Comparison of ENCODE assay signal across 21 mouse cellular contexts in the genomic region with DNA sequence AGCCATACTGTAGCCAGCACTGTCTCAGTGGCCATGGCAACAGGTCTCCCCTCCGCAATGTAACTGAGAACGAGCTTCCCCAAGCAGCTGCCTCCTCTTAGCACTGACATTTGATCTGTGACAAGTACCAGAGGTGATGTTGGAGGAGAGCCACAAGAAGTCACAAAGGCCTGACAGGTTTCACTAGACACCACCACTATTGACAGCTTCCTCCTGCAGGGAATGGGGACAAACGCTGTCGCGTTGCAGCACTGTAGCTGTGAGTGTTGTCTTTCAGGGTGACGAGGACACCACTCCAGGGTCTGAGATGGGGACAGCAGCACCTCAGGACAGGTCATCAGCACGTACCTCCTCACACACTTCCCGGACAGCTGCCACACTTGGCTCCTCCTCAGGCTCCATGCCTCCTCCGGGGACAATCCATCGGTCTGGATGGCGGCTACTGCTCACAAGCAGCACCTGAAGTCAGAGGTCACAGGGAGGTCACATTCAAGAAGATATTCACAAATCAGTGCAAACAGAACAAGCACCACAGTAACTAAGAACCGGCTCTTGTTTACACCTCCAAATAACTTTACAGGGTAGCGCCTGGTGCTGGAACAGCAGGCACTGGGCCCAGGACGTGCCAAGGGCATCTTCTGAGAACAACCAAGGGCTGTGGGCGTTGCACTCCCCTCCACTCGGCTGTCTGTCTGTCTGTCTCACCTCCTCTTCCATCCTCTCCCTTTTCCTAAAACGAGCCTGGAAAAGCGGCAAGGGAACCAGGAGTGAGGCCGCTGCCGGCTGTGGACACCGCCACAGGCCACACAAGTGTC. TPM values are rescaled to one million over a fixed set of nuclear protein-coding genes. Genes with fewer than 3 reads are reported as not detected.
DNase-seq lines count a peak whose midpoint lies in the region; ATAC-seq and TF ChIP-seq lines count a peak whose summit lies in the region.
"Had no signal": no experiment of that assay in that cellular context is flagged by ENCODE, and none has a peak within 500 bp of the region (broad histone marks: within the 10 kb centered on the region; RNA-seq: fewer than 3 reads in every experiment).

No protein-coding gene starts in this region.

- no peaks in the 10 kb centered on the region for H3K9me3 ChIP-seq in limb, embryonic 13.5 days
- H3K9me3 ChIP-seq in limb, embryonic 10.5 days (replicated peaks) = no peaks in the 10 kb centered on the region
- H3K9me3 ChIP-seq in embryonic facial prominence, embryonic 13.5 days = no peaks in the 10 kb centered on the region
- H3K9me3 ChIP-seq in heart, embryonic 16.5 days (replicated peaks; ENCODE audit: control insufficient read depth, low read length) = no peaks in the 10 kb centered on the region
- H3K9me3 ChIP-seq: forebrain, embryonic 12.5 days; stomach, embryonic 15.5 days had no signal

- no peak for ATAC-seq in limb, embryonic 13.5 days (ENCODE audit: low FRiP score, low read depth)
- ATAC-seq in embryonic facial prominence, embryonic 13.5 days (ENCODE audit: insufficient number of reproducible peaks, insufficient read depth, low FRiP score, low TSS enrichment, low read depth) = no peak
- peak; percentile 76 for ATAC-seq in heart, embryonic 16.5 days (replicated peaks; ENCODE audit: extremely low read depth, insufficient read depth, low FRiP score)
- no peak for ATAC-seq in megakaryocyte progenitor cell, adult 5-6 weeks (replicated peaks; ENCODE audit: poor library complexity)
- ATAC-seq: intestine, embryonic 16.5 days had no signal

- 63% methylated on average over 21 of the region's 21 CpGs for WGBS in limb, embryonic 13.5 days
- WGBS in limb, embryonic 10.5 days = 63% methylated on average over 21 of the region's 21 CpGs
- WGBS in embryonic facial prominence, embryonic 13.5 days = 75% methylated on average over 21 of the region's 21 CpGs
- WGBS in heart, embryonic 16.5 days = 37% methylated on average over 21 of the region's 21 CpGs

- H3K27ac ChIP-seq in gastrocnemius, adult 2 months = peak overlapping the region; percentile 88
- H3K27ac ChIP-seq in limb, embryonic 13.5 days = peak overlapping the region; percentile 10; the same call in 1 of the 2 replicates
- no peak overlapping the region for H3K27ac ChIP-seq in limb, embryonic 10.5 days
- H3K27ac ChIP-seq in embryonic facial prominence, embryonic 13.5 days = peak overlapping the region; percentile 22; the same call in 1 of the 2 replicates
- H3K27ac ChIP-seq in heart, embryonic 16.5 days (ENCODE audit: low read length) = peak overlapping the region; percentile 97
- H3K27ac ChIP-seq: forebrain, embryonic 12.5 days; stomach, embryonic 15.5 days had no signal

- H3K27me3 ChIP-seq in limb, embryonic 13.5 days = no peaks in the 10 kb centered on the region
- no peaks in the 10 kb centered on the region for H3K27me3 ChIP-seq in limb, embryonic 10.5 days (ENCODE audit: low read depth, poor library complexity, severe bottlenecking)
- no peaks in the 10 kb centered on the region for H3K27me3 ChIP-seq in embryonic facial prominence, embryonic 13.5 days
- no peaks in the 10 kb centered on the region for H3K27me3 ChIP-seq in heart, embryonic 16.5 days (ENCODE audit: control insufficient read depth, insufficient read depth, low read length)
- H3K27me3 ChIP-seq: forebrain, embryonic 12.5 days; stomach, embryonic 15.5 days had no signal

- H3K4me3 ChIP-seq in gastrocnemius, adult 2 months = peak overlapping the region; percentile 23
- H3K4me3 ChIP-seq in limb, embryonic 13.5 days = no peak overlapping the region
- no peak overlapping the region for H3K4me3 ChIP-seq in limb, embryonic 10.5 days
- H3K4me3 ChIP-seq in embryonic facial prominence, embryonic 13.5 days = no peak overlapping the region
- no peak overlapping the region for H3K4me3 ChIP-seq in heart, embryonic 16.5 days (ENCODE audit: low read length)
- H3K4me3 ChIP-seq: forebrain, embryonic 12.5 days; stomach, embryonic 15.5 days had no signal

- no peak overlapping the region for H3K4me2 ChIP-seq in limb, embryonic 13.5 days (replicated peaks)
- H3K4me2 ChIP-seq in embryonic facial prominence, embryonic 13.5 days = no peak overlapping the region
- peak overlapping the region; percentile 43 for H3K4me2 ChIP-seq in heart, embryonic 16.5 days (ENCODE audit: low read depth, low read length)
- H3K4me2 ChIP-seq: forebrain, embryonic 12.5 days; stomach, embryonic 15.5 days had no signal

- H3K36me3 ChIP-seq in limb, embryonic 13.5 days = peaks cover 50% of the 10 kb centered on the region
- peaks cover 54% of the 10 kb centered on the region for H3K36me3 ChIP-seq in limb, embryonic 10.5 days
- peaks cover 48% of the 10 kb centered on the region for H3K36me3 ChIP-seq in embryonic facial prominence, embryonic 13.5 days
- peaks cover 18% of the 10 kb centered on the region; the same call in 1 of the 2 replicates for H3K36me3 ChIP-seq in heart, embryonic 16.5 days (ENCODE audit: control insufficient read depth, insufficient read depth)

- intact Hi-C loops in gastrocnemius, adult 2 months (cut with DNase I) = no loop called here

- peaks cover 20% of the 10 kb centered on the region for H3K4me1 ChIP-seq in limb, embryonic 13.5 days
- H3K4me1 ChIP-seq in limb, embryonic 10.5 days = peaks cover 19% of the 10 kb centered on the region
- peaks cover 20% of the 10 kb centered on the region for H3K4me1 ChIP-seq in embryonic facial prominence, embryonic 13.5 days
- peaks cover 54% of the 10 kb centered on the region for H3K4me1 ChIP-seq in heart, embryonic 16.5 days (ENCODE audit: control insufficient read depth, insufficient read depth, low read length)

- TF ChIP-seq CTCF in gastrocnemius, adult 2 months (IDR thresholded peaks at IDR 0.05) = no peak

- H3K9ac ChIP-seq in limb, embryonic 13.5 days = no peak overlapping the region; the same call in 1 of the 2 replicates
- no peak overlapping the region for H3K9ac ChIP-seq in embryonic facial prominence, embryonic 13.5 days
- peak overlapping the region; percentile 56 for H3K9ac ChIP-seq in heart, embryonic 16.5 days (ENCODE audit: low read length)
- H3K9ac ChIP-seq: forebrain, embryonic 12.5 days; stomach, embryonic 15.5 days had no signal

- peak; percentile 62 for DNase-seq in gastrocnemius, adult 2 months
- DNase-seq in gastrocnemius, postnatal 4 days (ENCODE audit: low spot score in 2 of 2) = no peak
- DNase-seq in limb, embryonic 10.5 days (ENCODE audit: low spot score) = no peak
- DNase-seq in right cerebral cortex, postnatal 4 days = no peak
- DNase-seq: B cell, adult 2 months; gastrocnemius, postnatal 36 days; layer of hippocampus, adult 9-11 months; midbrain, embryonic 14.5 days; thymus, postnatal 36 days had no signal

RNA-seq across cellular contexts. Expression of gene Nudt3, which starts 26.7 kb away (rescaled TPM):
- 100 to 1,000 TPM; 222 to 261 TPM for total RNA-seq in gastrocnemius, adult 2 months (2021)
- 100 to 1,000 TPM; 316 to 327 TPM for total RNA-seq in gastrocnemius, postnatal 4 days (2021)
- polyA plus RNA-seq in limb, embryonic 13.5 days (2015; fragmentation: Nextera tagmentation; extraction: Ambion mirVana) = 99.5 and 102 TPM in 2 replicates
- 88.2 and 96.2 TPM in 2 replicates for polyA plus RNA-seq in limb, embryonic 10.5 days (2016; fragmentation: Nextera tagmentation; extraction: Ambion mirVana)
- polyA plus RNA-seq in embryonic facial prominence, embryonic 13.5 days (2015; fragmentation: Nextera tagmentation; extraction: Ambion mirVana) = 116 and 117 TPM in 2 replicates
- polyA plus RNA-seq in heart, embryonic 16.5 days (2015; fragmentation: Nextera tagmentation; extraction: Ambion mirVana) = 162 and 176 TPM in 2 replicates
- total RNA-seq in megakaryocyte progenitor cell, adult 5-6 weeks (2015) = 70.9 and 74.6 TPM in 2 replicates
- 171 and 186 TPM in 2 replicates for total RNA-seq in megakaryocyte progenitor cell, adult 5-6 weeks (2017)

RNA-seq across cellular contexts. Expression of gene AI413582, which starts 31.0 kb away (rescaled TPM):
- 1 to 10 TPM; 3.0 to 3.3 TPM for total RNA-seq in gastrocnemius, adult 2 months (2021)
- 1 to 10 TPM; 5.4 to 7.0 TPM for total RNA-seq in gastrocnemius, postnatal 4 days (2021)
- polyA plus RNA-seq in limb, embryonic 13.5 days (2015; fragmentation: Nextera tagmentation; extraction: Ambion mirVana) = 20.2 and 21.0 TPM in 2 replicates
- polyA plus RNA-seq in limb, embryonic 10.5 days (2016; fragmentation: Nextera tagmentation; extraction: Ambion mirVana) = 9.4 TPM in 2 replicates
- 21.2 and 21.4 TPM in 2 replicates for polyA plus RNA-seq in embryonic facial prominence, embryonic 13.5 days (2015; fragmentation: Nextera tagmentation; extraction: Ambion mirVana)
- polyA plus RNA-seq in heart, embryonic 16.5 days (2015; fragmentation: Nextera tagmentation; extraction: Ambion mirVana) = 22.2 and 22.6 TPM in 2 replicates
- total RNA-seq in megakaryocyte progenitor cell, adult 5-6 weeks (2015) = 31.0 and 31.6 TPM in 2 replicates
- 32.3 and 46.0 TPM in 2 replicates for total RNA-seq in megakaryocyte progenitor cell, adult 5-6 weeks (2017)

RNA-seq across cellular contexts. Expression of gene RPS10-NUDT3, which starts 38.4 kb away (rescaled TPM):
- total RNA-seq in gastrocnemius, adult 2 months (2021) = 1 to 10 TPM in 1 of 2 experiments, not detected in 1; 1.4 TPM
- total RNA-seq in gastrocnemius, postnatal 4 days (2021) = not detected
- not detected in 2 replicates for polyA plus RNA-seq in limb, embryonic 13.5 days (2015; fragmentation: Nextera tagmentation; extraction: Ambion mirVana)
- polyA plus RNA-seq in limb, embryonic 10.5 days (2016; fragmentation: Nextera tagmentation; extraction: Ambion mirVana) = not detected in 2 replicates
- polyA plus RNA-seq in embryonic facial prominence, embryonic 13.5 days (2015; fragmentation: Nextera tagmentation; extraction: Ambion mirVana) = not detected in 2 replicates
- polyA plus RNA-seq in heart, embryonic 16.5 days (2015; fragmentation: Nextera tagmentation; extraction: Ambion mirVana) = not detected in 2 replicates
- not detected in 2 replicates for total RNA-seq in megakaryocyte progenitor cell, adult 5-6 weeks (2015)
- not detected in 2 replicates for total RNA-seq in megakaryocyte progenitor cell, adult 5-6 weeks (2017)
- total RNA-seq: gastrocnemius, postnatal 36 days; left cerebral cortex, postnatal 36 days; MEL had no signal
- polyA plus RNA-seq: forebrain, embryonic 12.5 days; intestine, embryonic 16.5 days; liver, embryonic 16.5 days; midbrain, embryonic 14.5 days; neural tube, embryonic 11.5 days; small intestine, adult 2 months; stomach, embryonic 15.5 days had no signal

RNA-seq across cellular contexts. Expression of gene Rps10, which starts 39.9 kb away (rescaled TPM):
- 100 to 1,000 TPM; 342 to 407 TPM for total RNA-seq in gastrocnemius, adult 2 months (2021)
- 1,000 to 10,000 TPM in 1 of 2 experiments, 100 to 1,000 TPM in 1; 893 to 1,001 TPM for total RNA-seq in gastrocnemius, postnatal 4 days (2021)
- polyA plus RNA-seq in limb, embryonic 13.5 days (2015; fragmentation: Nextera tagmentation; extraction: Ambion mirVana) = 906 and 924 TPM in 2 replicates
- polyA plus RNA-seq in limb, embryonic 10.5 days (2016; fragmentation: Nextera tagmentation; extraction: Ambion mirVana) = 875 and 1,046 TPM in 2 replicates
- 1,114 and 1,137 TPM in 2 replicates for polyA plus RNA-seq in embryonic facial prominence, embryonic 13.5 days (2015; fragmentation: Nextera tagmentation; extraction: Ambion mirVana)
- 511 and 514 TPM in 2 replicates for polyA plus RNA-seq in heart, embryonic 16.5 days (2015; fragmentation: Nextera tagmentation; extraction: Ambion mirVana)
- 2,101 and 2,175 TPM in 2 replicates for total RNA-seq in megakaryocyte progenitor cell, adult 5-6 weeks (2015)
- total RNA-seq in megakaryocyte progenitor cell, adult 5-6 weeks (2017) = 2,717 and 3,085 TPM in 2 replicates

RNA-seq across cellular contexts. Expression of gene Hmga1, which starts 40.3 kb away (rescaled TPM):
- 10 to 100 TPM; 29.6 to 34.1 TPM for total RNA-seq in gastrocnemius, adult 2 months (2021)
- 10 to 100 TPM; 48.5 to 51.3 TPM for total RNA-seq in gastrocnemius, postnatal 4 days (2021)
- 234 and 241 TPM in 2 replicates for polyA plus RNA-seq in limb, embryonic 13.5 days (2015; fragmentation: Nextera tagmentation; extraction: Ambion mirVana)
- 904 and 1,218 TPM in 2 replicates for polyA plus RNA-seq in limb, embryonic 10.5 days (2016; fragmentation: Nextera tagmentation; extraction: Ambion mirVana)
- 227 and 258 TPM in 2 replicates for polyA plus RNA-seq in embryonic facial prominence, embryonic 13.5 days (2015; fragmentation: Nextera tagmentation; extraction: Ambion mirVana)
- 135 and 186 TPM in 2 replicates for polyA plus RNA-seq in heart, embryonic 16.5 days (2015; fragmentation: Nextera tagmentation; extraction: Ambion mirVana)
- total RNA-seq in megakaryocyte progenitor cell, adult 5-6 weeks (2015) = 405 and 414 TPM in 2 replicates
- total RNA-seq in megakaryocyte progenitor cell, adult 5-6 weeks (2017) = 220 and 239 TPM in 2 replicates
